Mouse (Mus musculus) hindbrain, embryonic 10.5 days (tissue): ENCODE measurements around the gene Gm20671. TPM values are rescaled to one million over a fixed set of nuclear protein-coding genes. Genes with fewer than 3 reads are reported as not detected.
A peak's percentile ranks its signal among the peaks of the same experiment; 100 is the strongest.
"Not testable (repeated sequence)": the region's sequence is repeated elsewhere in the genome, so short reads cannot be mapped to it uniquely, and the experiment has no call there.

ENCODE experiments used
- DNase-seq: peaks from one replicate; pipeline ENCODE4 v3.0.0-alpha.2; 2017; ENCODE audit warnings: low spot score
- H3K27ac ChIP-seq: fragments of 300-500 bp; sonication (generic); 2 replicates; pipeline ENCODE4 v1.5.1; 2016; ENCODE audit warnings: mild to moderate bottlenecking, moderate library complexity
- H3K27me3 ChIP-seq: fragments of 300-500 bp; sonication (generic); 2 replicates; pipeline ENCODE4 v1.6.1; 2016; ENCODE audit warnings: mild to moderate bottlenecking; ENCODE audit not compliant: poor library complexity, insufficient read depth, severe bottlenecking
- H3K36me3 ChIP-seq: fragments of 300-500 bp; sonication (generic); 2 replicates; pipeline ENCODE4 v1.6.1; 2016; ENCODE audit warnings: mild to moderate bottlenecking, moderate library complexity
- H3K4me1 ChIP-seq: fragments of 300-500 bp; sonication (generic); replicated peaks from 2 replicates; pipeline ENCODE4 v1.6.1; 2016; ENCODE audit warnings: mild to moderate bottlenecking
- H3K4me3 ChIP-seq: fragments of 300-500 bp; sonication (generic); 2 replicates; pipeline ENCODE4 v1.5.1; 2016; ENCODE audit warnings: mild to moderate bottlenecking, moderate library complexity
- H3K9me3 ChIP-seq: fragments of 300-500 bp; sonication (generic); 2 replicates; pipeline ENCODE4 v1.6.1; 2016; ENCODE audit warnings: mild to moderate bottlenecking, moderate library complexity
- WGBS: fragments of 180-500 bp; shearing (Covaris S2); methylation state at CpG from one replicate; pipeline ENCODE4 v1.1.7; 2016; 5-methylcytosine and 5-hydroxymethylcytosine counted together
- polyA plus RNA-seq: library from polyadenylated mRNA; unstranded; fragments of >200 nt; fragmentation: Nextera tagmentation; extraction: Ambion mirVana; gene quantifications from 2 replicates; pipeline ENCODE4 v1.2.1, GENCODE M21; 2016

The Gm20671 gene
- polyA plus RNA-seq, 1 experiment from 2014 or later: not detected

GRCm38 (mm10) chr5:32741377-32741776 is 85.5 kb downstream of the Gm20671 start:
- not testable (repeated sequence) for DNase-seq, H3K27me3 ChIP-seq, H3K9me3 ChIP-seq, H3K4me3 ChIP-seq
- Histone ChIP-seq H3K4me1 (peaks cover 36% of the 10 kb centered on the region), H3K27ac (peak overlapping the region; percentile 72), H3K36me3 (peaks cover 23% of the 10 kb centered on the region)
- 78% methylated on average over 4 of the region's 4 CpGs for WGBS

GRCm38 (mm10) chr5:32740850-32741249 is 86.1 kb downstream of the Gm20671 start:
- Histone ChIP-seq H3K36me3 (peaks cover 26% of the 10 kb centered on the region), H3K4me1 (peaks cover 31% of the 10 kb centered on the region), H3K27ac (0 out of 2 replicates have a peak overlapping the region, but pooled peaks have one; percentile 40)
- not testable (repeated sequence) for H3K4me3 ChIP-seq, H3K27me3 ChIP-seq, DNase-seq, H3K9me3 ChIP-seq
- WGBS: 87% methylated on average over 8 of the region's 8 CpGs

- Histone ChIP-seq H3K27me3 (no peaks in the 10 kb centered on the region), H3K27ac (no peak overlapping the region), H3K36me3 (peaks cover 33% of the 10 kb centered on the region), H3K9me3 (no peaks in the 10 kb centered on the region), H3K4me1 (peaks cover 24% of the 10 kb centered on the region), H3K4me3 (no peak overlapping the region)
- 98% methylated on average over 3 of the region's 3 CpGs for WGBS
- no peak for DNase-seq
Observed at GRCm38 (mm10) chr5:32740138-32740537, 86.8 kb downstream of the Gm20671 start.

GRCm38 (mm10) chr5:32736770-32737169 is 90.1 kb downstream of the Gm20671 start:
- H3K27me3 ChIP-seq, H3K9me3 ChIP-seq, H3K4me3 ChIP-seq, H3K27ac ChIP-seq, DNase-seq, H3K4me1 ChIP-seq: not testable (repeated sequence)
- whole genome bisulfite sequencing: 93% methylated on average over 3 of the region's 3 CpGs
- peaks cover 53% of the 10 kb centered on the region for H3K36me3 ChIP-seq

- H3K4me1 ChIP-seq: no peaks in the 10 kb centered on the region
- 0 out of 2 replicates have a peak, but pooled peaks cover 3% of the 10 kb centered on the region for H3K9me3 ChIP-seq
Observed at GRCm38 (mm10) chr5:32735779-32736178, 91.1 kb downstream of the Gm20671 start.

GRCm38 (mm10) chr5:32733892-32734291 is 93.0 kb downstream of the Gm20671 start:
- H3K4me3 ChIP-seq, H3K4me1 ChIP-seq, H3K27me3 ChIP-seq, H3K27ac ChIP-seq, H3K9me3 ChIP-seq, DNase-seq: not testable (repeated sequence)
- WGBS: 95% methylated on average over 6 of the region's 6 CpGs
- peaks cover 55% of the 10 kb centered on the region for H3K36me3 ChIP-seq

More at GRCm38 (mm10) chr5:32735779-32736178, 91.1 kb downstream of the Gm20671 start:
- DNase-seq: no peak
- H3K27ac ChIP-seq: no peak overlapping the region
- H3K36me3 ChIP-seq: peaks cover 53% of the 10 kb centered on the region
- H3K4me3 ChIP-seq: no peak overlapping the region
- WGBS: 93% methylated on average over 6 of the region's 6 CpGs
- H3K27me3 ChIP-seq: no peaks in the 10 kb centered on the region

GRCm38 (mm10) chr5:32728851-32729250 is 98.1 kb downstream of the Gm20671 start:
- Histone ChIP-seq H3K4me3 (no peak overlapping the region), H3K27me3 (no peaks in the 10 kb centered on the region), H3K4me1 (0 out of 2 replicates have a peak, but pooled peaks cover 6% of the 10 kb centered on the region), H3K27ac (no peak overlapping the region), H3K36me3 (peaks cover 11% of the 10 kb centered on the region), H3K9me3 (peaks cover 5% of the 10 kb centered on the region)
- WGBS: 84% methylated on average over 8 of the region's 8 CpGs
- DNase-seq: no peak

- WGBS: 86% methylated on average over 7 of the region's 7 CpGs
- Histone ChIP-seq H3K4me1 (0 out of 2 replicates have a peak, but pooled peaks cover 6% of the 10 kb centered on the region), H3K9me3 (peaks cover 3% of the 10 kb centered on the region), H3K27ac (no peak overlapping the region), H3K36me3 (peaks cover 5% of the 10 kb centered on the region; the same call in 1 of the 2 replicates), H3K27me3 (no peaks in the 10 kb centered on the region), H3K4me3 (no peak overlapping the region)
- no peak for DNase-seq
Observed at GRCm38 (mm10) chr5:32728300-32728699, 98.6 kb downstream of the Gm20671 start.

GRCm38 (mm10) chr5:32725397-32725796 is 101.5 kb downstream of the Gm20671 start:
- H3K9me3 ChIP-seq, H3K27me3 ChIP-seq, H3K4me3 ChIP-seq, DNase-seq, H3K27ac ChIP-seq, H3K36me3 ChIP-seq: not testable (repeated sequence)
- WGBS: 78% methylated on average over 3 of the region's 3 CpGs
- H3K4me1 ChIP-seq: 0 out of 2 replicates have a peak, but pooled peaks cover 11% of the 10 kb centered on the region

- Histone ChIP-seq H3K4me1 (0 out of 2 replicates have a peak, but pooled peaks cover 13% of the 10 kb centered on the region), H3K27ac (no peak overlapping the region), H3K27me3 (no peaks in the 10 kb centered on the region), H3K36me3 (no peaks in the 10 kb centered on the region), H3K9me3 (peaks cover 3% of the 10 kb centered on the region), H3K4me3 (no peak overlapping the region)
- no peak for DNase-seq
- 88% methylated on average over 7 of the region's 7 CpGs for WGBS
Observed at GRCm38 (mm10) chr5:32723981-32724380, 102.9 kb downstream of the Gm20671 start.

- not testable (repeated sequence) for H3K4me3 ChIP-seq, H3K36me3 ChIP-seq, H3K27ac ChIP-seq, DNase-seq, H3K4me1 ChIP-seq, H3K9me3 ChIP-seq, H3K27me3 ChIP-seq
- 87% methylated on average over 8 of the region's 8 CpGs for WGBS
Observed at GRCm38 (mm10) chr5:32722711-32723110, 104.2 kb downstream of the Gm20671 start.

- 68% methylated on average over 7 of the region's 7 CpGs for WGBS
- H3K27me3 ChIP-seq: no peaks in the 10 kb centered on the region
- H3K27ac ChIP-seq: no peak overlapping the region
- H3K36me3 ChIP-seq: no peaks in the 10 kb centered on the region
- H3K9me3 ChIP-seq: peaks cover 3% of the 10 kb centered on the region
- no peak overlapping the region for H3K4me3 ChIP-seq
- H3K4me1 ChIP-seq: 0 out of 2 replicates have a peak, but pooled peaks cover 7% of the 10 kb centered on the region
- no peak for DNase-seq
Observed at GRCm38 (mm10) chr5:32722263-32722662, 104.6 kb downstream of the Gm20671 start.

GRCm38 (mm10) chr5:32721316-32721715 is 105.6 kb downstream of the Gm20671 start:
- no peaks in the 10 kb centered on the region for H3K27me3 ChIP-seq
- 0 out of 2 replicates have a peak, but pooled peaks cover 7% of the 10 kb centered on the region for H3K4me1 ChIP-seq
- 75% methylated on average over 3 of the region's 3 CpGs for WGBS
- H3K4me3 ChIP-seq: no peak overlapping the region
- no peak for DNase-seq
- H3K36me3 ChIP-seq: no peaks in the 10 kb centered on the region
- peaks cover 3% of the 10 kb centered on the region for H3K9me3 ChIP-seq
- no peak overlapping the region for H3K27ac ChIP-seq

- H3K27ac ChIP-seq: no peak overlapping the region
- H3K9me3 ChIP-seq: peaks cover 2% of the 10 kb centered on the region
- no peak for DNase-seq
- no peaks in the 10 kb centered on the region for H3K27me3 ChIP-seq
- no peaks in the 10 kb centered on the region for H3K36me3 ChIP-seq
- H3K4me3 ChIP-seq: no peak overlapping the region
- H3K4me1 ChIP-seq: 0 out of 2 replicates have a peak, but pooled peaks cover 7% of the 10 kb centered on the region
- WGBS: 85% methylated on average over 9 of the region's 9 CpGs
Observed at GRCm38 (mm10) chr5:32720416-32720815, 106.5 kb downstream of the Gm20671 start.
